Mouse (Mus musculus) hindbrain, postnatal 0 days (tissue): ENCODE data around the gene Fibcd1. TPM values are rescaled to one million over a fixed set of nuclear protein-coding genes. Genes with fewer than 3 reads are reported as not detected.

Experiments
- ATAC-seq: fragments of 200-750 bp; cut with Nextera tagmentation; 2 replicates; pipeline ENCODE4 v1.8.0; 2017; ENCODE audit warnings: mild to moderate bottlenecking, moderate TSS enrichment, moderate library complexity
- DNase-seq: peaks from one replicate; pipeline ENCODE4 v3.0.0-alpha.2; 2015; ENCODE audit warnings: low spot score
- H3K27ac ChIP-seq: fragments of 300-500 bp; sonication (generic); 2 replicates; pipeline ENCODE4 v1.5.1; 2014; ENCODE audit warnings: mild to moderate bottlenecking
- H3K27me3 ChIP-seq: fragments of 300-500 bp; sonication (generic); 2 replicates; pipeline ENCODE4 v1.6.1; 2014; ENCODE audit warnings: low read length, mixed read lengths; ENCODE audit not compliant: insufficient read depth
- H3K36me3 ChIP-seq: fragments of 300-500 bp; sonication (generic); 2 replicates; pipeline ENCODE4 v1.6.1; 2014; ENCODE audit warnings: low read length, mixed read lengths; ENCODE audit not compliant: insufficient read depth
- H3K4me1 ChIP-seq: fragments of 300-500 bp; sonication (generic); 2 replicates; pipeline ENCODE4 v1.6.1; 2014; ENCODE audit warnings: antibody characterized with exemption, low read length, mixed read lengths; ENCODE audit not compliant: insufficient read depth
- H3K4me2 ChIP-seq: fragments of 300-500 bp; sonication (generic); 2 replicates; pipeline ENCODE4 v1.6.1; 2014; ENCODE audit warnings: low read depth, mild to moderate bottlenecking, low read length, moderate library complexity, mixed read lengths
- H3K4me3 ChIP-seq: fragments of 300-500 bp; sonication (generic); 2 replicates; pipeline ENCODE4 v1.5.1; 2014; ENCODE audit warnings: low read length
- H3K9ac ChIP-seq: fragments of 300-500 bp; sonication (generic); replicated peaks from 2 replicates; pipeline ENCODE4 v1.6.1; 2014; ENCODE audit warnings: mild to moderate bottlenecking, low read length, moderate library complexity, mixed read lengths
- H3K9me3 ChIP-seq: fragments of 300-500 bp; sonication (generic); 2 replicates; pipeline ENCODE4 v1.6.1; 2016; ENCODE audit warnings: low read length, mixed read lengths
- CTCF ChIP-seq: IDR thresholded peaks from 2 replicates; pipeline ENCODE4 v1.5.1; 2016; ENCODE audit warnings: antibody characterized with exemption, control low read depth, low read depth
- WGBS: fragments of 180-500 bp; shearing (Covaris S2); extraction: QIAGEN DNeasy Blood & Tissue Kit; methylation state at CpG from one replicate; pipeline ENCODE4 v1.1.7; 2014; 5-methylcytosine and 5-hydroxymethylcytosine counted together
- polyA plus RNA-seq: library from polyadenylated mRNA; unstranded; fragments of >200 nt; fragmentation: Nextera tagmentation; extraction: Ambion mirVana; gene quantifications from 2 replicates; pipeline ENCODE4 v1.2.1, GENCODE M21; 2015
- total RNA-seq: library from RNA; depleted of rRNA; stranded (reverse); fragments of >200 nt; gene quantifications from 2 replicates; pipeline ENCODE4 v1.2.3, GENCODE M21; 2014

The Fibcd1 gene
- total and polyA plus RNA-seq, 2 experiments from 2014 or later, result 9.1 to 28.9 TPM

DNA sequence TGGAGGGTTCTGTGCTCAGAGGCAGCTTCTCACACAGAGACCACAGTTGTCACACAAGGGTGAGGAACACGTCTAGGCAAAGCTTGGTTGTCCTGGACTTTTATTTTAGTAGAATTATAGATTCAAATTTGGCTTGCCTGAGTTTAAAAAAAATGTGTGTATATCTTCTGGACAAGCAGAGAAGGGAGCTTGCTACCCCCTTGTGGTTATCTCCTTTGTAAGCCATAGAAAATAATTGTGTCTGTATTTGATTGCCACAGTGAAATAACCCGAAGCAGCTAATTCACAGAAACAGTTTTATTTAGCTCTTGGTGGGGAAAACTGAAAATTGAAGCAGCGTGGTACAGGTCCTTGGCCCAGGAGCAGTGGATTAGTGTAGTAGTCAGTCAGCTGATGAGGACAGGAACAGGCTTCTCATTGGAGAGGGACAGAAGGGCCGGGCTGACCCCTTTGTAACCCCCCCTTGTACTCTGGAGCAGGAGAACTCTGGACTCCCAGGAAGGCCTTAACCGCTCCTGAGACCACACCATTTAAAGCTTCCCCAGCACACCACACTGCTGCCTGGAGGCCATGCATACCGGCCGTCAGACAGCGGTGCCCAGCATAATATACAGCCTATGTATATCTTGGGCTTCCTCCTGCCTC lies 62.7 kb downstream of the Fibcd1 start:
- no peaks in the 10 kb centered on the region for H3K27me3 ChIP-seq
- ATAC-seq (no peak), DNase-seq (no peak)
- H3K4me1 ChIP-seq, result no peaks in the 10 kb centered on the region
- whole genome bisulfite sequencing, result 77% methylated on average over 8 of the region's 8 CpGs
- peaks cover 24% of the 10 kb centered on the region; the same call in 1 of the 2 replicates for H3K36me3 ChIP-seq
- no peak overlapping the region for H3K4me3 ChIP-seq
- no peak overlapping the region for H3K9ac ChIP-seq
- TF ChIP-seq CTCF, result peak; percentile 42
- no peak overlapping the region for H3K27ac ChIP-seq
- no peaks in the 10 kb centered on the region for H3K9me3 ChIP-seq
- H3K4me2 ChIP-seq, result no peak overlapping the region

DNA sequence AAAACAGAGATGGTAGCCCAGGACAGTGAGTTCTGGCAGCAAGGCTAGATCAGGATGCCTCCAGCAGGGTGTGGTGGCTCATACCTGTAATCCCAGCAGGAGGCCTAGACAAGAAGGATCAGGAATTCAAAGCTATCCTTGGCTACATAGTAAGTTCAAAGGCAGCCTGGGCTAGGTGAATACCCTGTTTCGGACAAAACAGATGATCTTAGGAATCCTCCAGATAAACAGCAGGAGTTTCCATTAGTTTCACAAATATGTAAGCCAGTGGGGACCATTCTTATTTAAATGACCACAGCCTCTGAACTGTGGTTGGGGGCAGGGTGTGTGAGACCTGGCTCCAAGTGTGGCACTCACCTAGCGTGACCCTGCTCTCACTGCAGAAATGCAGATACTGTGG lies 66.5 kb downstream of the Fibcd1 start:
- no peaks in the 10 kb centered on the region for H3K9me3 ChIP-seq
- H3K9ac ChIP-seq, result no peak overlapping the region
- no peak for TF ChIP-seq CTCF
- H3K27me3 ChIP-seq, result no peaks in the 10 kb centered on the region
- WGBS, result 81% methylated on average over 2 of the region's 2 CpGs
- ATAC-seq (no peak), DNase-seq (no peak)
- no peak overlapping the region for H3K4me3 ChIP-seq
- H3K27ac ChIP-seq, result no peak overlapping the region
- peaks cover 15% of the 10 kb centered on the region; the same call in 1 of the 2 replicates for H3K36me3 ChIP-seq
- no peak overlapping the region for H3K4me2 ChIP-seq
- H3K4me1 ChIP-seq, result no peaks in the 10 kb centered on the region

DNA sequence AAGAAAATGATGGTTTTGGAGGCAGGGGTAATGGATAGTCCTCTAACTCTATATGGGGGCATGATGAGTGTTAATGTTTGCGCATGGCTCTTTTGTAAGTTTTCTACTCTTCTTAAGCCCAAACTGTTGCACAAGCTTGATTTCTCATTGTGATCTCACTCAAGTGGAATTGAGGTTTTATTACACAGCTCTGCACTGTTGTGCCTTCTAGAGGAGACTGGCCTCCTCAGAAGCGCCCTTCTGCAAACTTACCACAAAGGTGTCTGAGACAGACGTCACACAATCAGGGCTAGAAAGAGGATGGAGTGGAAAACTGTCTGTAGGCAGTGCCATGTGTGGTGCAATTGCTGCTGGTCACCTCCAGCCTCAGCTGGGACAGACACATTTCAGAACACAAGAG lies 69.3 kb downstream of the Fibcd1 start:
- H3K9me3 ChIP-seq, result no peaks in the 10 kb centered on the region
- H3K36me3 ChIP-seq, result peaks cover 15% of the 10 kb centered on the region; the same call in 1 of the 2 replicates
- no peak overlapping the region for H3K4me3 ChIP-seq
- WGBS, result 97% methylated on average over 3 of the region's 3 CpGs
- DNase-seq, result no peak
- no peak overlapping the region for H3K4me2 ChIP-seq
- no peak overlapping the region for H3K27ac ChIP-seq
- H3K9ac ChIP-seq, result no peak overlapping the region
- ATAC-seq, result no peak
- no peak for TF ChIP-seq CTCF
- H3K27me3 ChIP-seq, result no peaks in the 10 kb centered on the region
- no peaks in the 10 kb centered on the region for H3K4me1 ChIP-seq

DNA sequence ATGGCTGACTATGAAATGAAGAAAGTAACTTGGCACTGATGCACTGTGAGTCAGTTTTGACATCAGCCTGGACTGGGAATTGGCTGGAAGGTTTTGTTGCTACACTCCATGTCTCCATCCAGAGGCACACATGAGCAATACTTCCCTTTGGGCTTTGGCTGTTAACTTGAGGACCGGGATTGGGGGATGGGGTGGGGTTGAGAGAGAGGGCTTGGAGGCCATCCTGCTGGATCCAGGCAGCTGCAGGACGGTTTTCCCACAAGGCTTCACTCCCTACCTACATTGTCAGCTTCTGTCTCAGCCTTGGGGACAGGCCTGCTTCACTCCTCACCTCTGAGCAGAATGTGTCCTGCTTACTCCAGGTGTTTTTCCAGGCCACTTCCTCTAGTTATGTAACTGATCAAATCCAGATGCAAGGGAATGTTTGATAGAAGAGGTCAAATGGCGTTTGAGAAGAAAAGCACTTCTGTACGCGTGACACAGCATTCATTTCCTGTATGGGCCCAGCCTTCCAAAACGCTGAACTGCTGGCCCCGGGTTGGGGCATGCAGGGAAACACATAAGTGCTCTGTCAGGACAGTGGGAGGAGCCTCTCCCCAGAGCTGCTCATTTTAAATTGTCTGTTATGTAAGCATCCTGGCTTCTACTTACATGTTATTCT lies 74.9 kb downstream of the Fibcd1 start:
- Histone ChIP-seq H3K4me2 (no peak overlapping the region), H3K27me3 (no peaks in the 10 kb centered on the region), H3K4me3 (no peak overlapping the region), H3K27ac (peak overlapping the region; percentile 38; the same call in 1 of the 2 replicates), H3K9ac (no peak overlapping the region), H3K4me1 (peaks cover 16% of the 10 kb centered on the region), H3K9me3 (no peaks in the 10 kb centered on the region), H3K36me3 (no peaks in the 10 kb centered on the region)
- peak; percentile 39 for DNase-seq
- TF ChIP-seq CTCF, result peak; percentile 26; the same call in 1 of the 2 replicates
- WGBS, result 57% methylated on average over 7 of the region's 7 CpGs
- ATAC-seq, result no peak

DNA sequence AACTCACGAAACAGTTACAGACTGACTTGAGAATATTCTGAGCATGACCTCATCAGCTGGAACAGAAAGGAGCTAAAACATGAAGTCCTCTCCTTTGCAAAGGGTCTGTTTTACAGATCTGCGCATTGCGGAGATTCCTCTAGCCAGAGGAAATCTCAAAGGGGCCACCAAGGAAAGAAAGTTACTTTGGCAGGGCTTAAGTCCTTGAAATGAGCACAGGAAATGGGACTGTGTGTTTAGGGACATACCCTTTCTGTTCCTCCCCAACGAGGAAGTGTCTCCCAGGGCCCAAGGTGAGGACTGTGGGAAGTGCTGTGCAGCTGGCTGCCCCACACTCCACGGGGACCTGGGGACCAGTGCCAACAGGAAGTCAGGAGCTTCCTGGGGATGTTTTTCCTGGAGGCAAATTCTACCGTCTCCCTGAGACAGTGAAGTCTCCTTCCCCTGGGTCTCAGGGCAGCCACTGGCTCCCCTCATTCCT lies 76.1 kb downstream of the Fibcd1 start:
- ATAC-seq, result no peak
- no peaks in the 10 kb centered on the region for H3K9me3 ChIP-seq
- H3K36me3 ChIP-seq, result no peaks in the 10 kb centered on the region
- H3K9ac ChIP-seq, result no peak overlapping the region
- WGBS, result 35% methylated on average over 6 of the region's 6 CpGs
- no peak for DNase-seq
- 0 out of 2 replicates have a peak overlapping the region, but pooled peaks have one; percentile 13 for H3K4me2 ChIP-seq
- no peak overlapping the region for H3K4me3 ChIP-seq
- H3K4me1 ChIP-seq, result peaks cover 16% of the 10 kb centered on the region
- no peaks in the 10 kb centered on the region for H3K27me3 ChIP-seq
- H3K27ac ChIP-seq, result peak overlapping the region; percentile 59; the same call in 1 of the 2 replicates
- no peak for TF ChIP-seq CTCF

DNA sequence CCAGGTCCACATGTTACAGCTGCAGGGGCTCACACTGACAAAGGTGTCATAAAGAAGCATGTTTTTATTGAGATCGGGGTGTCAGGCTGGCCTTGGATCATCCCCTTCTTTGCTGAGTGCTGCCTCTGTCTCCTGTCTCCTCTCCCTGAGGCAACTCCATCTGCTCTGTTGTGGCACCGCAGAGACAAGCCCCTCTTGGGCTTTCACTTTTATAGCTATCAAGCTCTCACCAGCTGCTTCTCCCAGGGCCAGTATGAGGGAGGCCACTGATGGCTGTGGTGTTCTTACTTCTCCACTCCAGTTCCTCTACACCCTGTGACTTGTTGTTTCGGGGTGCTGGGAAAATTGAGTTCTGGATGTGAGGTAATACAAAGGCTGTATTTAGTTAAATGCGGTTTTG lies 76.7 kb downstream of the Fibcd1 start:
- WGBS, result 42% methylated on average over 4 of the region's 4 CpGs
- Histone ChIP-seq H3K4me1 (peaks cover 16% of the 10 kb centered on the region), H3K9ac (no peak overlapping the region), H3K4me3 (no peak overlapping the region), H3K27ac (peak overlapping the region; percentile 59; the same call in 1 of the 2 replicates), H3K4me2 (no peak overlapping the region), H3K9me3 (no peaks in the 10 kb centered on the region), H3K36me3 (no peaks in the 10 kb centered on the region), H3K27me3 (no peaks in the 10 kb centered on the region)
- DNase-seq (no peak), ATAC-seq (0 out of 2 replicates have a peak, but pooled peaks have one; percentile 12)
- no peak for TF ChIP-seq CTCF

DNA sequence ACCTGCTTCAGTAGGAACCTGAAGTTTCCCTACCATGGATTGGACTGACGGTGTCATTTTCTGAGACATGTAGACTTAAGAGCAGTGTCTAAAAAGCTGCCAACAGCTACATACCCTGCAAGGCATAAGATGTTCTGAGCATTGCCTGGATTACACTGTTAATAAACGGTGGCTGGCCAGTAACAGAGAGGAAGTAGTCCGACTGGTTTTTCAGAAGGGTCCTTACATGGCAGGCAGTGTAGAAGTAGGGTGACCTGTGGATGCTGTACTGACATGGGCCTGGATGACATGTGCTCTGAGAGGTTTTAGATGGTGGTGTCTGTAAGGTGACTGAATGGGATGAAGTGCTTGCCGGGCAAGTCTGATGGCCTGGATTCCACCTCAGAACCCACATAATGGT lies 78.0 kb downstream of the Fibcd1 start:
- 76% methylated on average over 4 of the region's 4 CpGs for WGBS
- no peak overlapping the region for H3K27ac ChIP-seq
- H3K4me1 ChIP-seq, result peaks cover 24% of the 10 kb centered on the region
- H3K36me3 ChIP-seq, result no peaks in the 10 kb centered on the region
- TF ChIP-seq CTCF, result no peak
- no peak overlapping the region for H3K9ac ChIP-seq
- H3K4me2 ChIP-seq, result no peak overlapping the region
- DNase-seq (no peak), ATAC-seq (no peak)
- no peaks in the 10 kb centered on the region for H3K27me3 ChIP-seq
- no peaks in the 10 kb centered on the region for H3K9me3 ChIP-seq
- H3K4me3 ChIP-seq, result no peak overlapping the region
